Mouse (Mus musculus) CH12F3 (cell line): Measurements from ENCODE around the gene Spint2.

ENCODE experiments used
- in situ Hi-C: fragments of 300-500 bp; cut with MboI; formaldehyde crosslinking; loops from 2 replicates; pipeline ENCODE4 v1.14.3; 2020; ENCODE audit warnings: low sequenced_read_pairs

Spint2 gene

DNA sequence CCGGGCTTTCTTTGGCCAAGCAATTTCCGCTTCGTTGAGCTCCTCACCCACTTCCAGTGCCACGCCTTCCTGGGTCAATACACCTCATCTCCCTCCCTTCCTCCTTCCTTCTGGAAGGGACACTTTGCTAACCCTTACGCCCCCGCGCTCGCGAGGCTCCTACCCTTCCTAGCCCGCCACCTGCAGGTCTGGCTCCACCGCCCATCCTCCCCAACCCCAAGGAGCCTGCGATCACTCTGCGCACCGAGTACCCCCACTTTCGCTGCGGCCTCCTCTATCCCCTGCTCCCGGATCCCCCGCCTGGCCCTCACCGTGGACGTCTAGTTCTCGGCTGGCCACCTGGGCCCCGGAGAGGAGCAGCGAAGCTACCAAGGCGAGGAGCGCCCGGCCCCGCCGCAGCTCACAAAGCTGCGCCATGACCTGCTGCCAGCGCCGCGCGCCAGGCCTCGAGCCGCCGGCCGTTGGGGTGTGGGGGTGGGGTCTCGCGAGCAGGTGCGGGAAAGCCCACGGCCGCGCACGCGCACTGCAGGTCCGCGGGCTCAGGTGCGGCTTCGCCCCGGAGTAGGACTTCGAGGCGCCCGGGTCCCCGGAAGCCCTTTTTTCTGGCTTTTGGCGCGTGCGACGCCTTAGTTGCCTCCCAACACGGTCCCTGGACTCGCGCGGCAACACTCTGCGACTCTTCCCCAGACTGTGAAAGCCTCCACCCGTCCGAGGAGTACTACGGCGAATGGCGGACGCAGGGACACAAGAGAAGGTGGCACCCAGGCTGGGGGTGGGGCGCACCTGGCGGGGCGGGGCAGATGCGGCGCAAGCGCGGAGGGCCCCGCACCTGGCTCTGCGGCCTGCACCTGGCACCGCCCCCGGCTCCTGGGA lies at the start of gene Spint2:
Gene Spint2 (minus strand): TSS at position 712 of the 873 bp plus-strand sequence.
- in situ Hi-C loops, result no loop called here

DNA sequence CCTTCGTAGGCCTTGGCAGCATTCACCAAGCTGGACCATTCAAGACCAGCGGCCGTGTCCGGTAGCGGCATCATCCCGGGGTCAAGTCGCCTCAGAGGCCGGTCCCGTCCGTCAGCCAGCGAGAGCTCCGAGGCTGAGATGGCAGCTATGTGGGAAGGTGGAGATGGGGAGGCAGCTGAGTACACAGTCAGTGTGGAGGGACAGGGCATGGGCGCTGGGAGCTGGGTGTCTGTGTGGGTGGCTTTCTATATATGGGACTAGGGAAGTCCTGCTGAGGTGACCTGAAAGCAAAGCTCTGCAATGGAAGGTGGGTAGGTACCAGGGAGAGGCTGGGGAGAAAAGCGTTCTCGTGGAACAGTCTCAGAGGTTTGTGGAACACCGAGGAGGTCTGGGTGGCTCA lies 47.3 kb upstream of the Spint2 start:
- in situ Hi-C loops, result no loop called here

GRCm38 (mm10) chr7:29327087-29327486 lies 45.4 kb upstream of the Spint2 start:
- in situ Hi-C loops, result no loop called here

- in situ Hi-C loops, result no loop called here
Observed at GRCm38 (mm10) chr7:29319337-29320307, 37.9 kb upstream of the Spint2 start.

DNA sequence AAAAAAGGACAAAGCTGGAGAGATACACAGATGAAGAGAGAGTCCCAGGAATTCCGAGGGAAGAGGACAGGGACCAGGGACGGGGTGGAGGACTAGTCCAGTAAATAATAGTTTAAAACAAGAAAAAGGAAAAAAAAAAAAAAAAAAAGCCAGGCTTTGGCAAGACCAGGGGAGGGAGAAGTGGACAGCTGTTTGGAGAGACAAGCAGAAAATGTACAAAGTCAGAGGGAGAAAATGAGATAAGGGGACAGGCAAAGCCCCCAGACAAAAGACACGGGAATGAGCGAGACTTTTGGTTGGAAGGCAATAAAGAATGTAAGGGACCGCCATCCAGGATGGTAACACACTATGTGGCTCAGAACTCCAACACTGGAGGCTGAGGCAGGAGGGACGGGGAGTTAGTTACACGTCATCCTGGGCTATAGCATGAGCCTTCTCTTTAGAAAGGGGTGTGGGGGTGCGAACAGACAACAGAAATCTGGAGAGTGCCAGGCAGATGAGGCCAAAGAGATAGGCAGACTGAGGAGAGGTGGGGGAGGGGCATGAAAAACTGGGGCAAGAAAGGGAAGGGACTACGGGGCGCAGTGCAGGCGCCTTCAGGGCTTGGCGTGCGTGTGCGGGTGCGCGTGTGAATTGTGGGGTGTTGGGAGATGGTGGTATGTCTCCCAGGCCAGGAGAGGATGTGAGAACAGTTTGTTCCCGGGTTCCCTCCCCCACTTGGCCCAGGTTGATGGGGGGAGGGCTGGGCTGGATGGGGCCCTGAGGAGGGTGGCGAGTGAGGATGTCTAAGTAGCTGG lies 36.6 kb upstream of the Spint2 start:
- in situ Hi-C loops, result no loop called here

DNA sequence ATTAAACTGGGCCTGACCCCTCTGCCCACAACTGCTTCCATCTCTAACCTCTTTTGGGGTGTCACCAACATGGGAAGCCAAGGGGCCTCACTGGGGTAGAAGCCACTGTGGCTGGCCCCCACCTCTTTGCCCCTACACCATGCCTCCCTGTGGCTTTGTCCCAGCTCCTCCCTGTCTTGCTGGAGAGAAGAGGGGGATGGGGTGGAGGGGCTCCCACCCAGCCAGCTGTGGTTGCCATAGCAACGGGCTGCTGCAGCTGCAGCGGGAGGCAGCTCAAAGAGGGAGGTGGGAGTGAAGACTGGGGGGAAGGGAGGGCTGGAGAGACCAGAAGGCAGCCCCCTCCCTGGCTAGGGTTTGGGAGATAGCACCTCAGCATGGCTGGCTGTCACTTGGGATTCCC lies 35.8 kb upstream of the Spint2 start:
- in situ Hi-C loops, result no loop called here

GRCm38 (mm10) chr7:29316976-29317375 lies 35.3 kb upstream of the Spint2 start:
- in situ Hi-C loops, result no loop called here

DNA sequence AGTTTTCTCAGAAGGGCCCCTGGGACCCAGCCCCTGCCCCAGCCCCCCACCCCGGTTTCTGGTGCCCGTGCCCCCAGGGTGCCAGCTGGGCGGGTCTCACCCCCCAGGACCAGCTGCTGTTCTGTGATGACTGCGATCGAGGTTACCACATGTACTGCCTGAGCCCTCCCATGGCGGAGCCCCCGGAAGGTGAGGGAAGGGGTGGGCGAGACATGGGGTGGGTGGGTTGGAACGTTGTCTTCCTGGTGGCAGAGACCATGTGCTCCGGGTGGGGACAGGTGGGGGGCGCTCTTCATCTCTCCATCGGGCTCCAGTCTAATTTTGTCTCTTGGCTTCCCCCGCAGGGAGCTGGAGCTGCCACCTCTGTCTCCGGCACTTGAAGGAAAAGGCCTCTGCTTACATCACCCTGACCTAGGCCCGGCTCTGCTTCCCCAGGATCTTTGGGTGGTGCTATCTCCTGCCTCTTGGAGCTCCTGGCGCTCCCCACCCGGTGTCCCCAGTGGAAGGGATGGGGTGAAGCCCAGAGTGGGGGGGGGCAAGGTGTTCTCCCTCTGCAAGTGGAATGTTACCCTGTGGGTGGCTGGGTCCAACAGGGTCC lies 34.5 kb upstream of the Spint2 start:
- in situ Hi-C loops, result no loop called here

DNA sequence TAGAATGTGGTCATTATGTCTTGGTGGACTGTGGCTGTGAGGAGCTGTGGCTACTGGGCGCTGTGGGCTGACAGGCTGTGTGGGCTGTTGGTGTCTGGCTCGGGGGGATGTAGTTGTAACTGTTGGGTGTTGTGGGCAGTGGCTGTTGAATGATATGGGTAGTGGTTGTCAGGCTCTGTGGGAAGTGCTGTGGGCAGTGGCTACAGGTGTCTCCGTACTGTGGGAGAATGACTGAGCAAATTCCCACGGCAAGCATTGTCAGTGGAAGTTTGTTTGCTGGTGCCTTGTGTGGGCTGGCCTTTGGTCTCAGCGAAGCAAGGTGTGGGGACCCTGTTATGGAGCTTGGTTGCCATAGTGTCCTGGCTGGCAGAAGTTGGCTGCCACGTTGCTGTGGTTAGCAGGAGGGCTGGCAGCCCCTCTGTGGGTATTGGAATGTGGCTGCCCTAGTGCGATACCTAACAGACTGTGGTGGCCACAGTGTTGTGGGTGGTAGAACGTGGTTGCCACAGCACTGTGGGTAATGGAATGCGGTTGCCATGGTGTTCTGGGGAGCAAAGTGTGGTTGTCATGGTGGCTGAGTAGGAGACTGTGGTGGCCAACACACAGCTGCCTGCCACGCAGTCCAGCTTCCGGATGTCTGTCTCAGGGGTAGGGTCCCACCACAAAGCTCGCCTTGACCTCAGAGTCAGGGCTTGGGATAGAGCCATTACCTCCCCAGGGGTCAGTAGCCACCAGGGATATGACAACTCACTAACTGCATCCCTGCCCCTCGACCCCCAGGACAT lies 33.3 kb upstream of the Spint2 start:
- in situ Hi-C loops, result no loop called here

DNA sequence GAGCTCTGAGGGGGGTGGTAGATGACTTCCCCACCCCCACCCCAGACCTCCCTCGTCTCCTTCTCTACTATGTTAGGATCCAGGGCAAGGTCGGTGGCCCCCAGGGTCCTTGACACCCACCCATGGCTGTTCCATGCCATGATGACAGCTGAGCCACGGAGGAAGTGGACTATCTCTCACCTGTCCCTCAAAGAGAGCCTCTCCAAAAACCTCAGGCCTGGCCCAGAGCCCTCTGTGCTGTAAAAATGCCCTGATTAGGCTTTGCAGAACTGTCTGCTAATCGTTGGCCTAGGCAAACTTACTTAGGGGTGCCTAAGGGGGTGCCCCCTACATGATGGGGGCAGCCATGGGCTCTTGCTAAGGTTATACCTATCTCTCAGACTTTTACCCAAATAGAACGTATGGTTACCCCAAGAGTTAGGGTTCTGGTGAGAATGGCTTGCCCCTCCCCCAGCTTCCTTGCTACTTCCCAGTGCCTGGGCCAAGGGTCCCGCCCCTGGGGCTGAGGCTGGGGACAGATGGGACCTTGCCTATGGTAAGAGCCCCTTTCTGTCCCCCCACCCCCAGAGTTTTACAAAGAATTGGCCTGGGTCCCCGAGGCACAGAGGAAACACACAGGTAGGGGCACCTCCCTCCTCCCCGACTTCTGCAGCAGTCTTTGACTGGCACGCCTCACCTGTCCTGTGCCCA lies 32.0 kb upstream of the Spint2 start:
- in situ Hi-C loops, result no loop called here

DNA sequence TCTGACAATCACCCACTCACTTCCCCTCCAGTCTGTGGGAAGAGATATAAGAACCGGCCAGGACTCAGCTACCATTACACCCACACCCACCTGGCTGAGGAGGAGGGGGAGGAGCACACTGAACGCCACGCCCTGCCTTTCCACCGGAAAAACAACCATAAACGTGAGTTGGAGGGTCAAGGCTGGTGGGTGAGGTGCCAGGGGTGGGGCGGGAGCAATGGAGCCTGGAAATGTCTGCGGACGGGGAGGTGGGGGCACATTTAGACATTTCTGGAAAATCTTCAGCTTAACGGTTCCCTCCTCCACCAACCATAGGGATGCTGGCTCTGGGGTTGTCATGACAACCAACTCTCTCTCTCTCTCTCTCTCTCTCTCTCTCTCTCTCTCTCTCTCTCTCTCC lies 31.3 kb upstream of the Spint2 start:
- in situ Hi-C loops, result no loop called here

GRCm38 (mm10) chr7:29309749-29310148 lies 28.0 kb upstream of the Spint2 start:
- in situ Hi-C loops, result no loop called here

GRCm38 (mm10) chr7:29309221-29309721 lies 27.6 kb upstream of the Spint2 start:
- in situ Hi-C loops, result no loop called here

GRCm38 (mm10) chr7:29307350-29308104 lies 25.8 kb upstream of the Spint2 start:
- in situ Hi-C loops, result no loop called here

GRCm38 (mm10) chr7:29306619-29307018 lies 24.9 kb upstream of the Spint2 start:
- in situ Hi-C loops, result no loop called here

GRCm38 (mm10) chr7:29306108-29306507 lies 24.4 kb upstream of the Spint2 start:
- in situ Hi-C loops, result no loop called here

DNA sequence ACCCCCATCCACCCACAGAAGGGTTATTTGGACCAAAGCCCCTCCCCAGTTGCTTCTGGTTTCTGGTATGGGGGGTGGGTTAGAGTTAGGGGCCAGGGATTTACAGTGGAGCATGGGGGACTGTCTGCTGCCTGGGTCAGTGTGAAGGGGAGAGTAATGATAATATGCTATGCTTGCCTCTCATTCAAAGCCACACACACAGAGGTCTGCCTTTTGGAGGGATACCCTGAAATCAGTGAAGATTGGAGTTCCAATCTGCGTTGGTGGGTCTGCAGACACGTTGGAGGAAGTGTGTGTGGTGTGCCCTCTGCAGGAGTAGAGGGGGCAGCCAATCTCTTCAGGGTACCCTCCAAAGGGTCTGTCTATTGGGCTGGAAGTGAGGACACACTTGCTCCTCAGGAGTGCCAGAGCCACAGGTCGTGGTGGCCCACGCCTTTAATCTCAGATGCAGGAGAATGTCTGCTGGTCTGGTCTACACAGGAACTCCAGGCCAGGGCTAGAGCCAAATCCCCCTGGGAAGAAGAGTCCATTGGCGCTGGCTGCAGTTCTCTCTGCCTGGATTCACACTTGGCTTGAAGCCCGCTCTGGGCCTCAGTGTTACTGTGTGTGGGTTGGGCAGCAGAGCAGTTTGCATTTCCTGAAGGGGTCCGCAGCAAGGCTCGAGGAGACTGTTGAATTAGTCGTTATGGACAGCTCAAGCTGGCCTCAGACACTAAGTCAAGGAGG lies 23.7 kb upstream of the Spint2 start:
- in situ Hi-C loops, result no loop called here
